Mouse (Mus musculus): ENCODE data around the gene Cryzl2.

GRCm38 (mm10) chr1:157412454-157413369, 45.7 kb upstream of the Cryzl2 start, which contains the start of gene Rasal2:
- TF ChIP-seq CTCF (conservative IDR thresholded peaks at IDR 0.05; ENCODE audit: insufficient read depth, insufficient read length, low read depth, low read length) (no peak), POLR2A (IDR thresholded peaks at IDR 0.05; ENCODE audit: low read depth, low read length) (no peak)

Measured in kidney, adult 2 months (tissue).